Mouse (Mus musculus) intestine, embryonic 15.5 days (tissue): ENCODE results near the gene Olfr1339. TPM values are rescaled to one million over a fixed set of nuclear protein-coding genes. Genes with fewer than 3 reads are reported as not detected.

Source experiments
- ATAC-seq: fragments of 200-750 bp; cut with Nextera tagmentation; 2 replicates; pipeline ENCODE4 v1.8.0; 2017; ENCODE audit warnings: moderate TSS enrichment, moderate library complexity
- H3K27ac ChIP-seq: fragments of 300-500 bp; sonication (generic); 2 replicates; pipeline ENCODE4 v1.5.1; 2015; ENCODE audit warnings: mild to moderate bottlenecking, inconsistent platforms
- H3K27me3 ChIP-seq: fragments of 300-500 bp; sonication (generic); replicated peaks from 2 replicates; pipeline ENCODE4 v1.6.1; 2015; ENCODE audit warnings: inconsistent platforms
- H3K36me3 ChIP-seq: fragments of 300-500 bp; sonication (generic); 2 replicates; pipeline ENCODE4 v1.6.1; 2015; ENCODE audit warnings: inconsistent platforms
- H3K4me1 ChIP-seq: fragments of 300-500 bp; sonication (generic); replicated peaks from 2 replicates; pipeline ENCODE4 v1.6.1; 2015; ENCODE audit warnings: inconsistent platforms
- H3K4me2 ChIP-seq: fragments of 300-500 bp; sonication (generic); replicated peaks from 2 replicates; pipeline ENCODE4 v1.6.1; 2015; ENCODE audit warnings: mild to moderate bottlenecking, inconsistent platforms
- H3K4me3 ChIP-seq: fragments of 300-500 bp; sonication (generic); replicated peaks from 2 replicates; pipeline ENCODE4 v1.5.1; 2015; ENCODE audit warnings: inconsistent platforms
- H3K9ac ChIP-seq: fragments of 300-500 bp; sonication (generic); 2 replicates; pipeline ENCODE4 v1.6.1; 2015; ENCODE audit warnings: inconsistent platforms
- H3K9me3 ChIP-seq: fragments of 300-500 bp; sonication (generic); 2 replicates; pipeline ENCODE4 v1.6.1; 2016; ENCODE audit warnings: inconsistent platforms
- WGBS: fragments of 180-500 bp; shearing (Covaris S2); methylation state at CpG from one replicate; pipeline ENCODE4 v1.1.7; 2015; 5-methylcytosine and 5-hydroxymethylcytosine counted together
- polyA plus RNA-seq: library from polyadenylated mRNA; unstranded; fragments of >200 nt; fragmentation: Nextera tagmentation; extraction: Ambion mirVana; gene quantifications from 2 replicates; pipeline ENCODE4 v1.2.1, GENCODE M21; 2015

Olfr1339 gene
- polyA plus RNA-seq, 1 experiment from 2014 or later, result not detected

- ATAC-seq, result no peak
- H3K4me2 ChIP-seq, result no peak within 1 kb of the TSS
- no peak within 1 kb of the TSS for H3K9ac ChIP-seq
- H3K27me3 ChIP-seq, result no peaks in the 10 kb centered on the region
- no peaks in the 10 kb centered on the region for H3K36me3 ChIP-seq
- H3K27ac ChIP-seq, result no peak within 1 kb of the TSS
- no peaks in the 10 kb centered on the region for H3K9me3 ChIP-seq
- H3K4me3 ChIP-seq, result no peak within 1 kb of the TSS
- no peaks in the 10 kb centered on the region for H3K4me1 ChIP-seq
- 93% methylated on average over 1 of the region's 1 CpGs for WGBS
Measured at GRCm38 (mm10) chr4:118758637-118759036, 26.7 kb downstream of the Olfr1339 start, which contains the start of gene Olfr1338. Olfr1338 (minus strand) TSS chr4:118758737.

- no peak for ATAC-seq
- H3K9ac ChIP-seq, result no peak within 1 kb of the TSS
- H3K36me3 ChIP-seq, result no peaks in the 10 kb centered on the region
- H3K27ac ChIP-seq, result no peak within 1 kb of the TSS
- WGBS, result 78% methylated on average over 2 of the region's 2 CpGs
- H3K9me3 ChIP-seq, result no peaks in the 10 kb centered on the region
- H3K4me1 ChIP-seq, result no peaks in the 10 kb centered on the region
- H3K4me3 ChIP-seq, result no peak within 1 kb of the TSS
- no peaks in the 10 kb centered on the region for H3K27me3 ChIP-seq
- H3K4me2 ChIP-seq, result no peak within 1 kb of the TSS
Measured at GRCm38 (mm10) chr4:118782486-118782885, 50.5 kb downstream of the Olfr1339 start, which contains the start of gene Olfr1337. Olfr1337 (minus strand) TSS chr4:118782586.

Other genes with a start within 250 kb of the Olfr1339 start
- 22.5 and 23.7 TPM in 2 replicates for gene Tie1, start 242.1 kb upstream of the Olfr1339 start, polyA plus RNA-seq
- 73.5 and 80.3 TPM in 2 replicates for gene 2610528J11Rik, start 205.2 kb upstream of the Olfr1339 start, polyA plus RNA-seq
- gene Tmem125, start 188.1 kb upstream of the Olfr1339 start, polyA plus RNA-seq, result 10.7 and 14.3 TPM in 2 replicates
- gene Cfap57, start 111.4 kb upstream of the Olfr1339 start, polyA plus RNA-seq, result 0.55 and 0.58 TPM in 2 replicates
- 125 and 144 TPM in 2 replicates for gene Ebna1bp2, start 111.4 kb upstream of the Olfr1339 start, polyA plus RNA-seq
- gene Olfr62, start 73.2 kb upstream of the Olfr1339 start, polyA plus RNA-seq, result not detected in 2 replicates
- gene Olfr1342, start 39.4 kb upstream of the Olfr1339 start, polyA plus RNA-seq, result not detected in 2 replicates
- gene Olfr1341, start 28.7 kb upstream of the Olfr1339 start, polyA plus RNA-seq, result not detected in 2 replicates
- not detected in 2 replicates for gene Olfr1340, start 12.0 kb upstream of the Olfr1339 start, polyA plus RNA-seq
- not detected in 2 replicates for gene Olfr1338, start 26.6 kb downstream of the Olfr1339 start, polyA plus RNA-seq
- gene Olfr1337, start 50.4 kb downstream of the Olfr1339 start, polyA plus RNA-seq, result not detected in 2 replicates
- gene Olfr1335, start 77.8 kb downstream of the Olfr1339 start, polyA plus RNA-seq, result not detected in 2 replicates
- not detected in 2 replicates for gene Olfr1333, start 104.1 kb downstream of the Olfr1339 start, polyA plus RNA-seq
- not detected in 2 replicates for gene Olfr1331, start 132.5 kb downstream of the Olfr1339 start, polyA plus RNA-seq
- gene Olfr1330, start 156.4 kb downstream of the Olfr1339 start, polyA plus RNA-seq, result not detected in 2 replicates
- gene Olfr1329, start 185.3 kb downstream of the Olfr1339 start, polyA plus RNA-seq, result not detected in 2 replicates
- gene Olfr1328, start 206.4 kb downstream of the Olfr1339 start, polyA plus RNA-seq, result not detected in 2 replicates
- not detected in 2 replicates for gene Lao1, start 229.4 kb downstream of the Olfr1339 start, polyA plus RNA-seq